Mouse (Mus musculus) liver, adult 2 months (tissue): ENCODE measurements around the gene Churc1. TPM values are rescaled to one million over a fixed set of nuclear protein-coding genes. Genes with fewer than 3 reads are reported as not detected.

Source experiments
- DNase-seq: peaks from one replicate; pipeline ENCODE4 v3.0.0-alpha.2; 2011; ENCODE audit warnings: low read depth, low spot score; ENCODE audit errors: extremely low read depth
- H3K27ac ChIP-seq: fragments of 200-500 bp; replicated peaks from 2 replicates; pipeline ENCODE4 v1.5.1; 2012; ENCODE audit warnings: low read depth, mild to moderate bottlenecking, control low read depth, inconsistent platforms, low read length; ENCODE audit not compliant: insufficient read depth
- H3K27me3 ChIP-seq: fragments of 200-500 bp; 2 replicates; pipeline ENCODE4 v1.6.1; 2012; ENCODE audit warnings: mild to moderate bottlenecking, moderate library complexity, low read length, inconsistent platforms; ENCODE audit not compliant: control insufficient read depth, insufficient read depth
- H3K36me3 ChIP-seq: fragments of 200-500 bp; 2 replicates; pipeline ENCODE4 v1.6.1; 2012; ENCODE audit warnings: low read length, inconsistent platforms; ENCODE audit not compliant: control insufficient read depth, insufficient read depth
- H3K4me1 ChIP-seq: fragments of 200-500 bp; 2 replicates; pipeline ENCODE4 v1.6.1; 2011; ENCODE audit warnings: low read length; ENCODE audit not compliant: control insufficient read depth, insufficient read depth
- H3K4me3 ChIP-seq: fragments of 200-500 bp; 2 replicates; pipeline ENCODE4 v1.5.1; 2011; ENCODE audit warnings: low read depth, mild to moderate bottlenecking, control low read depth, low read length, moderate library complexity; ENCODE audit not compliant: insufficient read depth
- H3K79me2 ChIP-seq: fragments of 200-500 bp; 2 replicates; pipeline ENCODE4 v1.6.1; 2012; ENCODE audit warnings: inconsistent platforms, mild to moderate bottlenecking, low read length, moderate library complexity; ENCODE audit not compliant: control insufficient read depth, insufficient read depth
- H3K9ac ChIP-seq: fragments of 200-500 bp; 2 replicates; pipeline ENCODE4 v1.6.1; 2012; ENCODE audit warnings: low read depth, mild to moderate bottlenecking, control low read depth, inconsistent platforms, low read length
- CTCF ChIP-seq: fragments of 200-500 bp; IDR thresholded peaks from 2 replicates; pipeline ENCODE4 v1.5.1; 2011; ENCODE audit warnings: low read depth, low read length, control low read depth
- POLR2A ChIP-seq: fragments of 200-500 bp; IDR thresholded peaks from 2 replicates; pipeline ENCODE4 v1.6.1; 2011; ENCODE audit warnings: low read length, control low read depth; ENCODE audit not compliant: insufficient read depth; ENCODE audit errors: extremely low read depth
- WGBS: fragments of 180-500 bp; shearing (Covaris S2); methylation state at CpG from one replicate; pipeline ENCODE4 v1.1.7; 2018; 5-methylcytosine and 5-hydroxymethylcytosine counted together
- polyA plus RNA-seq: library from polyadenylated mRNA; depleted of rRNA; stranded (reverse); fragments of >200 nt; gene quantifications from 2 replicates; pipeline ENCODE4 v1.2.3, GENCODE M21; 2012
- total RNA-seq: library from RNA; depleted of rRNA; stranded (reverse); fragments of >200 nt; gene quantifications from 2 replicates; pipeline ENCODE4 v1.2.3, GENCODE M21; 2014

Gene Churc1
- total and polyA plus RNA-seq, 2 experiments = 51.8 to 99.2 TPM

- WGBS = 66% methylated on average over 4 of the region's 4 CpGs
- DNase-seq = no peak
- Histone ChIP-seq H3K79me2 (no peaks in the 10 kb centered on the region), H3K4me3 (no peak overlapping the region), H3K27ac (no peak overlapping the region), H3K4me1 (0 out of 2 replicates have a peak, but pooled peaks cover 3% of the 10 kb centered on the region), H3K36me3 (no peaks in the 10 kb centered on the region), H3K27me3 (peaks cover 16% of the 10 kb centered on the region), H3K9ac (no peak overlapping the region)
- TF ChIP-seq CTCF = no peak
- no peak for TF ChIP-seq POLR2A
Measured at GRCm38 (mm10) chr12:76818120-76818519, 52.8 kb downstream of the Churc1 start.

GRCm38 (mm10) chr12:76818908-76819307 is 53.6 kb downstream of the Churc1 start:
- DNase-seq = no peak

GRCm38 (mm10) chr12:76819816-76820215 is 54.5 kb downstream of the Churc1 start:
- Histone ChIP-seq H3K79me2 (no peaks in the 10 kb centered on the region), H3K9ac (no peak overlapping the region), H3K36me3 (no peaks in the 10 kb centered on the region), H3K27ac (no peak overlapping the region), H3K4me1 (0 out of 2 replicates have a peak, but pooled peaks cover 3% of the 10 kb centered on the region), H3K27me3 (peaks cover 16% of the 10 kb centered on the region), H3K4me3 (no peak overlapping the region)
- 81% methylated on average over 6 of the region's 6 CpGs for WGBS
- TF ChIP-seq CTCF = no peak
- no peak for TF ChIP-seq POLR2A
- DNase-seq = no peak

More at GRCm38 (mm10) chr12:76818908-76819307, 53.6 kb downstream of the Churc1 start:
- Histone ChIP-seq H3K4me3 (no peak overlapping the region), H3K27ac (no peak overlapping the region), H3K36me3 (no peaks in the 10 kb centered on the region), H3K79me2 (no peaks in the 10 kb centered on the region), H3K27me3 (peaks cover 16% of the 10 kb centered on the region), H3K4me1 (0 out of 2 replicates have a peak, but pooled peaks cover 3% of the 10 kb centered on the region), H3K9ac (no peak overlapping the region)
- TF ChIP-seq POLR2A (no peak), CTCF (no peak)
- 88% methylated on average over 9 of the region's 9 CpGs for WGBS

GRCm38 (mm10) chr12:76820615-76821014 is 55.3 kb downstream of the Churc1 start:
- Histone ChIP-seq H3K4me3 (no peak overlapping the region), H3K27ac (no peak overlapping the region), H3K79me2 (no peaks in the 10 kb centered on the region), H3K36me3 (no peaks in the 10 kb centered on the region), H3K27me3 (peaks cover 16% of the 10 kb centered on the region), H3K9ac (no peak overlapping the region), H3K4me1 (0 out of 2 replicates have a peak, but pooled peaks cover 3% of the 10 kb centered on the region)
- WGBS = 55% methylated on average over 4 of the region's 4 CpGs
- DNase-seq = no peak
- TF ChIP-seq CTCF (no peak), POLR2A (no peak)

GRCm38 (mm10) chr12:76822002-76822650 is 56.8 kb downstream of the Churc1 start:
- Histone ChIP-seq H3K36me3 (no peaks in the 10 kb centered on the region), H3K4me3 (peak overlapping the region; percentile 57; the same call in 1 of the 2 replicates), H3K27ac (no peak overlapping the region), H3K4me1 (0 out of 2 replicates have a peak, but pooled peaks cover 3% of the 10 kb centered on the region), H3K79me2 (no peaks in the 10 kb centered on the region), H3K9ac (peak overlapping the region; percentile 45), H3K27me3 (peaks cover 16% of the 10 kb centered on the region)
- no peak for TF ChIP-seq CTCF
- TF ChIP-seq POLR2A = no peak
- 3% methylated on average over 55 of the region's 66 CpGs for WGBS
- DNase-seq = no peak

- WGBS = 15% methylated on average over 16 of the region's 17 CpGs
- peaks cover 16% of the 10 kb centered on the region for H3K27me3 ChIP-seq
- peak within 1 kb of the TSS; percentile 57; the same call in 1 of the 2 replicates for H3K4me3 ChIP-seq
- H3K27ac ChIP-seq = no peak within 1 kb of the TSS
- no peaks in the 10 kb centered on the region for H3K36me3 ChIP-seq
- 0 out of 2 replicates have a peak, but pooled peaks cover 3% of the 10 kb centered on the region for H3K4me1 ChIP-seq
- peak within 1 kb of the TSS; percentile 45 for H3K9ac ChIP-seq
- TF ChIP-seq POLR2A (no peak), CTCF (no peak)
- no peaks in the 10 kb centered on the region for H3K79me2 ChIP-seq
- DNase-seq = no peak
Measured at GRCm38 (mm10) chr12:76822651-76823041, 57.3 kb downstream of the Churc1 start, which contains the start of gene Rab15. TSS of gene Rab15 (minus strand) at chr12:76822908.
